Mouse (Mus musculus) MEL (cell line): ENCODE results near the gene Gm21149.
"Not testable (repeated sequence)": the region's sequence is repeated elsewhere in the genome, so short reads cannot be mapped to it uniquely, and the experiment has no call there.

Experiments
- CTCF ChIP-seq, 3 experiments: IDR thresholded peaks in 2 of 3; conservative IDR thresholded peaks in 1 of 3; 2 replicates each; pipeline ENCODE4 v1.5.1; 2011 to 2012; ENCODE audit warnings: low read length in 3 of 3, low read depth in 2 of 3, mild to moderate bottlenecking in 2 of 3, improper control_type of control experiment in 1 of 3, inconsistent platforms in 1 of 3, mixed read lengths in 1 of 3, moderate library complexity in 1 of 3; ENCODE audit not compliant: control insufficient read depth in 1 of 3, insufficient read depth in 1 of 3, poor library complexity in 1 of 3, severe bottlenecking in 1 of 3
- E2F4 ChIP-seq: IDR thresholded peaks from 2 replicates; pipeline ENCODE4 v1.6.1; 2011; ENCODE audit warnings: low read depth, low read length, improper control_type of control experiment, borderline replicate concordance
- ELF1 ChIP-seq: IDR thresholded peaks from 2 replicates; pipeline ENCODE4 v1.6.1; 2014; ENCODE audit warnings: low read depth, mild to moderate bottlenecking, inconsistent platforms, low read length, improper control_type of control experiment, moderate library complexity
- GATA1 ChIP-seq: IDR thresholded peaks from 2 replicates; pipeline ENCODE4 v1.6.1; 2011; ENCODE audit warnings: low read depth, low read length, improper control_type of control experiment
- HCFC1 ChIP-seq: IDR thresholded peaks from 2 replicates; pipeline ENCODE4 v1.6.1; 2012; ENCODE audit warnings: low read depth, mild to moderate bottlenecking, inconsistent platforms, low read length, improper control_type of control experiment, moderate library complexity
- KAT2A ChIP-seq: conservative IDR thresholded peaks from 2 replicates; pipeline ENCODE4 v1.6.1; 2012; ENCODE audit warnings: low read depth, low read length, improper control_type of control experiment, inconsistent platforms
- MAX ChIP-seq: IDR thresholded peaks from 2 replicates; pipeline ENCODE4 v1.6.1; 2011; ENCODE audit warnings: low read length, improper control_type of control experiment
- MEF2A ChIP-seq: IDR thresholded peaks from 2 replicates; pipeline ENCODE4 v1.6.1; 2014; ENCODE audit warnings: low read depth, mild to moderate bottlenecking, inconsistent platforms, low read length, improper control_type of control experiment; ENCODE audit not compliant: poor library complexity, insufficient replicate concordance, severe bottlenecking; ENCODE audit errors: extremely low read depth
- MYB ChIP-seq: IDR thresholded peaks from 2 replicates; pipeline ENCODE4 v1.6.1; 2011; ENCODE audit warnings: mild to moderate bottlenecking, low read depth, low read length, improper control_type of control experiment
- POLR2A ChIP-seq, 2 experiments: IDR thresholded peaks; 2 replicates each; pipeline ENCODE4 v1.6.1; 2011 to 2012; ENCODE audit warnings: low read length in 2 of 2, mild to moderate bottlenecking in 2 of 2, control low read depth in 1 of 2, improper control_type of control experiment in 1 of 2, low read depth in 1 of 2, moderate library complexity in 1 of 2; ENCODE audit not compliant: control insufficient read depth in 1 of 2, insufficient read depth in 1 of 2, poor library complexity in 1 of 2
- SIN3A ChIP-seq: IDR thresholded peaks from 2 replicates; pipeline ENCODE4 v1.6.1; 2012; ENCODE audit warnings: low read length, improper control_type of control experiment, inconsistent platforms
- TAL1 ChIP-seq: IDR thresholded peaks from 2 replicates; pipeline ENCODE4 v1.6.1; 2012; ENCODE audit warnings: mild to moderate bottlenecking, inconsistent platforms, low read length, moderate library complexity, mixed read lengths
- USF1 ChIP-seq: IDR thresholded peaks from 2 replicates; pipeline ENCODE4 v1.6.1; 2014; ENCODE audit warnings: low read depth, mild to moderate bottlenecking, inconsistent platforms, low read length, improper control_type of control experiment, moderate library complexity
- ZNF384 ChIP-seq: IDR thresholded peaks from 2 replicates; pipeline ENCODE4 v1.6.1; 2012; ENCODE audit warnings: low read depth, mild to moderate bottlenecking, inconsistent platforms, low read length, improper control_type of control experiment

GRCm38 (mm10) chr5:15467768-15468167 is 8.6 kb downstream of the Gm21149 start:
- not testable (repeated sequence) for TF ChIP-seq SIN3A; MAX; CTCF (IDR thresholded peaks at IDR 0.05 in 2 of 3, conservative IDR thresholded peaks at IDR 0.05 in 1 of 3; ENCODE audit: control insufficient read depth in 1 of 3, insufficient read depth in 1 of 3, low read depth in 2 of 3, low read length in 3 of 3, poor library complexity in 1 of 3, severe bottlenecking in 1 of 3); POLR2A (IDR thresholded peaks at IDR 0.05; ENCODE audit: control insufficient read depth in 1 of 2, insufficient read depth in 1 of 2, low read depth in 1 of 2, low read length in 2 of 2, poor library complexity in 1 of 2); E2F4; KAT2A; MEF2A; GATA1; MYB; TAL1; HCFC1; USF1; ELF1; ZNF384
